Comparison of ENCODE assay signal across 8 mouse cellular contexts in the genomic region with DNA sequence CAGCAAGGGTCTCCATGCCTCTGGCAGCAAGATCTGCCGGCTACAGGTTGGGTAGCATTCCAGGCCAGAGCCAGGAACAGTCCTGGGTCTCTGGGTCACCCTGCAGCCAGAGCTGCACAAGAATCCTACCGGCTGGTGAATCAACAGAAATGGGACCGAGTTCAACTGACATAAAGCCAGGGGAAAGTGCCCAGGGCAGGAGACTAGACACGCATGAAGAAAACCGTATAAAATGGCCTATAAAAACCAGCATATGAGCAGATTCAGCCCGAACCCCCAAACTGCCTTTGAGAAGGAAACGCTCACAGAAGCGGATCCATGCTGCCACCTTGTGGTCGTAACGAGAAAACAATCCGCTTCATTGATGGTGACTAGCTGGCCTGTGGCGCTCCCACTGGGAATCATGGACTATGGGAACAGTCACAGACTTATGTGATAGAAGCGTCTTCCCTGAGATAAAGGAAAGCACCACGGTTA. TPM values are rescaled to one million over a fixed set of nuclear protein-coding genes. Genes with fewer than 3 reads are reported as not detected.
A peak's percentile ranks its signal among the peaks of the same experiment; 100 is the strongest.
DNase-seq lines count a peak whose midpoint lies in the region; ATAC-seq and TF ChIP-seq lines count a peak whose summit lies in the region.

No protein-coding gene starts in this region.

- TF ChIP-seq EP300 in lung, postnatal 0 days (IDR thresholded peaks at IDR 0.05), result no peak

- H3K4me2 ChIP-seq in hindbrain, embryonic 13.5 days, result peak overlapping the region; percentile 39
- H3K4me2 ChIP-seq in lung, postnatal 0 days (replicated peaks; ENCODE audit: low read depth, low read length), result peak overlapping the region; percentile 37; the same call in 1 of the 2 replicates

- no peaks in the 10 kb centered on the region for H3K27me3 ChIP-seq in hindbrain, embryonic 13.5 days
- H3K27me3 ChIP-seq in lung, postnatal 0 days (replicated peaks; ENCODE audit: insufficient read depth, low read length), result no peaks in the 10 kb centered on the region

- no peak overlapping the region for H3K27ac ChIP-seq in hindbrain, embryonic 13.5 days
- no peak overlapping the region for H3K27ac ChIP-seq in lung, postnatal 0 days (ENCODE audit: low read length)

- peak overlapping the region; percentile 55 for H3K9ac ChIP-seq in hindbrain, embryonic 13.5 days
- H3K9ac ChIP-seq in lung, postnatal 0 days (replicated peaks; ENCODE audit: low read depth), result no peak overlapping the region

- H3K4me1 ChIP-seq in hindbrain, embryonic 13.5 days (replicated peaks), result peaks cover 4% of the 10 kb centered on the region; the same call in 1 of the 2 replicates
- no peaks in the 10 kb centered on the region for H3K4me1 ChIP-seq in lung, postnatal 0 days (ENCODE audit: insufficient read depth, low read depth, low read length)

- H3K36me3 ChIP-seq in hindbrain, embryonic 13.5 days, result no peaks in the 10 kb centered on the region
- no peaks in the 10 kb centered on the region for H3K36me3 ChIP-seq in lung, postnatal 0 days (ENCODE audit: insufficient read depth, low read length)

- peak; percentile 94 for TF ChIP-seq CTCF in lung, postnatal 0 days (IDR thresholded peaks at IDR 0.05)

- peak; percentile 36; the same call in 1 of the 2 replicates for ATAC-seq in hindbrain, embryonic 13.5 days (ENCODE audit: low FRiP score)
- ATAC-seq in lung, postnatal 0 days, result peak; percentile 64

- 2% methylated on average over 14 of the region's 14 CpGs for WGBS in hindbrain, embryonic 13.5 days
- WGBS in lung, postnatal 0 days, result 5% methylated on average over 14 of the region's 14 CpGs

- peak; percentile 45 for DNase-seq in T-cell, adult 2 months (ENCODE audit: low spot score)
- DNase-seq in cerebellum, postnatal 14 days, result peak; percentile 90
- DNase-seq in frontal cortex, postnatal 14 days (ENCODE audit: low spot score in 2 of 2), result peak; percentile 80 to 84
- DNase-seq in layer of hippocampus, postnatal 10 days (ENCODE audit: low spot score in 2 of 2), result peak; percentile 87 to 92
- DNase-seq in lung, postnatal 0 days (ENCODE audit: low spot score), result peak; percentile 83
- DNase-seq in ovary, postnatal 14 days (ENCODE audit: low spot score), result peak; percentile 67
- peak; percentile 74 for DNase-seq in thymus, postnatal 4 days

- H3K9me3 ChIP-seq in hindbrain, embryonic 13.5 days, result no peaks in the 10 kb centered on the region
- no peaks in the 10 kb centered on the region for H3K9me3 ChIP-seq in lung, postnatal 0 days (ENCODE audit: low read length)

- no peak overlapping the region for H3K4me3 ChIP-seq in hindbrain, embryonic 13.5 days
- H3K4me3 ChIP-seq in lung, postnatal 0 days (ENCODE audit: low read depth, low read length), result no peak overlapping the region

RNA-seq across cellular contexts. Expression of gene Pigz, which starts 15.4 kb away (rescaled TPM):
- polyA plus RNA-seq in hindbrain, embryonic 13.5 days (2015; fragmentation: Nextera tagmentation; extraction: Ambion mirVana), result 2.3 and 3.4 TPM in 2 replicates
- 1 to 10 TPM; 6.9 to 7.0 TPM for total RNA-seq in layer of hippocampus, postnatal 10 days (2021)
- polyA plus RNA-seq in lung, postnatal 0 days (2015; fragmentation: Nextera tagmentation; extraction: Ambion mirVana), result 0.30 and 0.63 TPM in 2 replicates

RNA-seq across cellular contexts. Expression of gene 0610012G03Rik, which starts 30.0 kb away (rescaled TPM):
- 105 and 113 TPM in 2 replicates for polyA plus RNA-seq in hindbrain, embryonic 13.5 days (2015; fragmentation: Nextera tagmentation; extraction: Ambion mirVana)
- total RNA-seq in layer of hippocampus, postnatal 10 days (2021), result 10 to 100 TPM; 53.6 to 55.9 TPM
- 79.7 and 82.8 TPM in 2 replicates for polyA plus RNA-seq in lung, postnatal 0 days (2015; fragmentation: Nextera tagmentation; extraction: Ambion mirVana)

RNA-seq across cellular contexts. Expression of gene Ncbp2, which starts 30.0 kb away (rescaled TPM):
- polyA plus RNA-seq in hindbrain, embryonic 13.5 days (2015; fragmentation: Nextera tagmentation; extraction: Ambion mirVana), result 107 and 112 TPM in 2 replicates
- total RNA-seq in layer of hippocampus, postnatal 10 days (2021), result 10 to 100 TPM; 49.1 to 57.3 TPM
- 38.6 and 48.5 TPM in 2 replicates for polyA plus RNA-seq in lung, postnatal 0 days (2015; fragmentation: Nextera tagmentation; extraction: Ambion mirVana)

RNA-seq across cellular contexts. Expression of gene Meltf, which starts 39.7 kb away (rescaled TPM):
- polyA plus RNA-seq in hindbrain, embryonic 13.5 days (2015; fragmentation: Nextera tagmentation; extraction: Ambion mirVana), result 0.22 and 0.31 TPM in 2 replicates
- under 1 TPM; 0.18 to 0.36 TPM for total RNA-seq in layer of hippocampus, postnatal 10 days (2021)
- 0.04 TPM in 1 of 2 replicates, not detected in the other for polyA plus RNA-seq in lung, postnatal 0 days (2015; fragmentation: Nextera tagmentation; extraction: Ambion mirVana)
